ENCODE assay signal across 25 mouse cellular contexts in genomic region chr6:34906125-34906524, GRCm38 (mm10). TPM values are rescaled to one million over a fixed set of nuclear protein-coding genes. Genes with fewer than 3 reads are reported as not detected.
DNase-seq lines count a peak whose midpoint lies in the region; ATAC-seq and TF ChIP-seq lines count a peak whose summit lies in the region.
"Had no signal": no experiment of that assay in that cellular context is flagged by ENCODE, and none has a peak within 500 bp of the region (broad histone marks: within the 10 kb centered on the region; RNA-seq: fewer than 3 reads in every experiment).

No protein-coding gene starts in this region.

- no peaks in the 10 kb centered on the region for H3K9me3 ChIP-seq in lung, postnatal 0 days (ENCODE audit: low read length)
- H3K9me3 ChIP-seq in liver, postnatal 0 days (ENCODE audit: low read length): no peaks in the 10 kb centered on the region
- H3K9me3 ChIP-seq: embryonic facial prominence, embryonic 13.5 days; midbrain, embryonic 10.5 days had no signal

- H3K4me2 ChIP-seq in lung, postnatal 0 days (replicated peaks; ENCODE audit: low read depth, low read length): no peak overlapping the region
- H3K4me2 ChIP-seq in liver, postnatal 0 days (ENCODE audit: low read depth, low read length): no peak overlapping the region
- H3K4me2 ChIP-seq: embryonic facial prominence, embryonic 13.5 days had no signal

- WGBS in kidney, adult 2 months: 27% methylated on average over 2 of the region's 2 CpGs
- WGBS in lung, postnatal 0 days: 44% methylated on average over 2 of the region's 2 CpGs
- 72% methylated on average over 2 of the region's 2 CpGs for WGBS in liver, postnatal 0 days (ENCODE audit: insufficient replicate concordance)

- H3K4me1 ChIP-seq in kidney, adult 2 months (ENCODE audit: control insufficient read depth, insufficient read depth, low read length): peaks cover 27% of the 10 kb centered on the region
- H3K4me1 ChIP-seq in lung, postnatal 0 days (ENCODE audit: insufficient read depth, low read depth, low read length): peaks cover 17% of the 10 kb centered on the region; the same call in 1 of the 2 replicates
- H3K4me1 ChIP-seq in bone marrow macrophage, adult 2 months (ENCODE audit: control insufficient read depth, insufficient read depth, low read length): peaks cover 57% of the 10 kb centered on the region
- peaks cover 48% of the 10 kb centered on the region for H3K4me1 ChIP-seq in liver, postnatal 0 days (ENCODE audit: insufficient read depth)

- H3K36me3 ChIP-seq in kidney, adult 2 months (ENCODE audit: control insufficient read depth, insufficient read depth, low read length): peaks cover 1% of the 10 kb centered on the region
- H3K36me3 ChIP-seq in lung, postnatal 0 days (ENCODE audit: insufficient read depth, low read length): peaks cover 7% of the 10 kb centered on the region; the same call in 1 of the 2 replicates
- H3K36me3 ChIP-seq in liver, postnatal 0 days (replicated peaks; ENCODE audit: insufficient read depth, low read length): peaks cover 62% of the 10 kb centered on the region

- TF ChIP-seq EP300 in lung, postnatal 0 days (IDR thresholded peaks at IDR 0.05): no peak
- TF ChIP-seq EP300 in liver, postnatal 0 days (IDR thresholded peaks at IDR 0.05; ENCODE audit: low read depth): no peak

- no peaks in the 10 kb centered on the region for H3K27me3 ChIP-seq in kidney, adult 2 months (replicated peaks; ENCODE audit: control insufficient read depth, insufficient read depth, low read length)
- no peaks in the 10 kb centered on the region for H3K27me3 ChIP-seq in lung, postnatal 0 days (replicated peaks; ENCODE audit: insufficient read depth, low read length)
- no peaks in the 10 kb centered on the region for H3K27me3 ChIP-seq in liver, postnatal 0 days (ENCODE audit: insufficient read depth, low read length)
- H3K27me3 ChIP-seq: embryonic facial prominence, embryonic 13.5 days had no signal

- ATAC-seq in lung, postnatal 0 days: no peak
- ATAC-seq in liver, postnatal 0 days: no peak
- ATAC-seq in erythroblast, adult 5-6 weeks (replicated peaks; ENCODE audit: low FRiP score, poor library complexity, severe bottlenecking): no peak
- ATAC-seq: activated CD4-positive, CD25-positive, alpha-beta regulatory T cell, adult 4 months; forebrain, postnatal 0 days had no signal

- no peak for DNase-seq in kidney, adult 2 months
- DNase-seq in kidney, adult 8-10 months: no peak
- peak; percentile 35 for DNase-seq in lung, postnatal 0 days (ENCODE audit: low spot score)
- no peak for DNase-seq in lung, postnatal 14 days
- DNase-seq in liver, postnatal 0 days: no peak
- no peak for DNase-seq in cerebellum, adult 18-20 months
- DNase-seq: cerebellum, adult 11 months; cerebellum, postnatal 14 days; forebrain, postnatal 0 days; gastrocnemius, postnatal 14 days; left cerebral cortex, postnatal 4 days; spleen, adult 18-20 months had no signal

- no peak overlapping the region for H3K9ac ChIP-seq in lung, postnatal 0 days (replicated peaks; ENCODE audit: low read depth)
- no peak overlapping the region for H3K9ac ChIP-seq in liver, postnatal 0 days (replicated peaks)
- H3K9ac ChIP-seq: embryonic facial prominence, embryonic 13.5 days; forebrain, postnatal 0 days had no signal

- no peak overlapping the region for H3K4me3 ChIP-seq in kidney, adult 2 months (ENCODE audit: insufficient read depth, low read depth, low read length)
- H3K4me3 ChIP-seq in lung, postnatal 0 days (ENCODE audit: low read depth, low read length): no peak overlapping the region
- peak overlapping the region; percentile 34 for H3K4me3 ChIP-seq in bone marrow macrophage, adult 2 months (ENCODE audit: insufficient read depth, low read length)
- no peak overlapping the region for H3K4me3 ChIP-seq in liver, postnatal 0 days (ENCODE audit: low read depth, low read length)
- H3K4me3 ChIP-seq: embryonic facial prominence, embryonic 13.5 days; midbrain, embryonic 10.5 days had no signal

- TF ChIP-seq CTCF in kidney, adult 2 months (conservative IDR thresholded peaks at IDR 0.05; ENCODE audit: insufficient read depth, insufficient read length, low read depth, low read length): no peak; the same call in 1 of the 2 replicates
- peak; percentile 50 for TF ChIP-seq CTCF in lung, postnatal 0 days (IDR thresholded peaks at IDR 0.05)
- no peak for TF ChIP-seq CTCF in bone marrow macrophage, adult 2 months (IDR thresholded peaks at IDR 0.05; ENCODE audit: low read depth, low read length)
- TF ChIP-seq CTCF in liver, postnatal 0 days (IDR thresholded peaks at IDR 0.05; ENCODE audit: low read depth): peak; percentile 46

- no peak for TF ChIP-seq POLR2A in kidney, adult 2 months (IDR thresholded peaks at IDR 0.05; ENCODE audit: low read depth, low read length)
- TF ChIP-seq POLR2A in bone marrow macrophage, adult 2 months (IDR thresholded peaks at IDR 0.05; ENCODE audit: borderline replicate concordance, low read depth, low read length): no peak

- H3K27ac ChIP-seq in kidney, adult 2 months (ENCODE audit: insufficient read depth, low read depth, low read length): peak overlapping the region; percentile 87
- 0 out of 2 replicates have a peak overlapping the region, but pooled peaks have one; percentile 9 for H3K27ac ChIP-seq in lung, postnatal 0 days (ENCODE audit: low read length)
- peak overlapping the region; percentile 97 for H3K27ac ChIP-seq in bone marrow macrophage, adult 2 months (ENCODE audit: insufficient read depth, low read depth, low read length)
- no peak overlapping the region for H3K27ac ChIP-seq in liver, postnatal 0 days (ENCODE audit: low read depth)
- H3K27ac ChIP-seq: embryonic facial prominence, embryonic 13.5 days; midbrain, embryonic 10.5 days had no signal

RNA-seq across cellular contexts. Expression of gene Wdr91, which starts 4.6 kb away (rescaled TPM):
- 56.0 and 60.5 TPM in 2 replicates for polyA plus RNA-seq in kidney, adult 2 months (2012; rRNA removed)
- 19.9 and 21.1 TPM in 2 replicates for polyA plus RNA-seq in lung, postnatal 0 days (2015; fragmentation: Nextera tagmentation; extraction: Ambion mirVana)
- polyA plus RNA-seq in bone marrow macrophage, adult 2 months (2012; ENCODE audit: insufficient read depth, insufficient read length, missing spikeins): 85.3 and 90.3 TPM in 2 replicates
- 5.5 and 5.7 TPM in 2 replicates for polyA plus RNA-seq in liver, postnatal 0 days (2015; fragmentation: Nextera tagmentation; extraction: Ambion mirVana)
- total RNA-seq in erythroblast, adult 5-6 weeks (2015; ENCODE audit: low replicate concordance): 35.7 and 37.4 TPM in 2 replicates
- 53.2 and 72.1 TPM in 2 replicates for total RNA-seq in erythroblast, adult 5-6 weeks (2017; ENCODE audit: low replicate concordance)

RNA-seq across cellular contexts. Expression of gene Stra8, which starts 13.8 kb away (rescaled TPM):
- not detected in 2 replicates for polyA plus RNA-seq in kidney, adult 2 months (2012; rRNA removed)
- 0.10 TPM in 1 of 2 replicates, not detected in the other for polyA plus RNA-seq in lung, postnatal 0 days (2015; fragmentation: Nextera tagmentation; extraction: Ambion mirVana)
- polyA plus RNA-seq in bone marrow macrophage, adult 2 months (2012; ENCODE audit: insufficient read depth, insufficient read length, missing spikeins): not detected in 2 replicates
- not detected in 2 replicates for polyA plus RNA-seq in liver, postnatal 0 days (2015; fragmentation: Nextera tagmentation; extraction: Ambion mirVana)
- total RNA-seq in erythroblast, adult 5-6 weeks (2015; ENCODE audit: low replicate concordance): not detected in 2 replicates
- total RNA-seq in erythroblast, adult 5-6 weeks (2017; ENCODE audit: low replicate concordance): not detected in 2 replicates
- total RNA-seq: adrenal gland, postnatal 10 days; forebrain, postnatal 0 days; gastrocnemius, postnatal 14 days; heart, adult 18-20 months; layer of hippocampus, adult 8-10 months; left cerebral cortex, postnatal 4 days had no signal
- polyA plus RNA-seq: brain, embryonic 14.5 days; embryonic facial prominence, embryonic 13.5 days; forebrain, postnatal 0 days; heart, embryonic 14.5 days; hindbrain, embryonic 11.5 days; kidney, embryonic 16.5 days; midbrain, embryonic 10.5 days; neural tube, embryonic 14.5 days had no signal

RNA-seq across cellular contexts. Expression of gene Cyren, which starts 28.3 kb away (rescaled TPM):
- 6.4 and 6.7 TPM in 2 replicates for polyA plus RNA-seq in kidney, adult 2 months (2012; rRNA removed)
- 12.6 and 13.8 TPM in 2 replicates for polyA plus RNA-seq in lung, postnatal 0 days (2015; fragmentation: Nextera tagmentation; extraction: Ambion mirVana)
- polyA plus RNA-seq in bone marrow macrophage, adult 2 months (2012; ENCODE audit: insufficient read depth, insufficient read length, missing spikeins): 10.6 and 11.6 TPM in 2 replicates
- 4.5 and 4.9 TPM in 2 replicates for polyA plus RNA-seq in liver, postnatal 0 days (2015; fragmentation: Nextera tagmentation; extraction: Ambion mirVana)
- total RNA-seq in erythroblast, adult 5-6 weeks (2015; ENCODE audit: low replicate concordance): 4.0 and 8.1 TPM in 2 replicates
- total RNA-seq in erythroblast, adult 5-6 weeks (2017; ENCODE audit: low replicate concordance): 5.8 and 9.8 TPM in 2 replicates

RNA-seq across cellular contexts. Expression of gene Tmem140, which starts 43.2 kb away (rescaled TPM):
- 37.5 and 43.8 TPM in 2 replicates for polyA plus RNA-seq in kidney, adult 2 months (2012; rRNA removed)
- polyA plus RNA-seq in lung, postnatal 0 days (2015; fragmentation: Nextera tagmentation; extraction: Ambion mirVana): 30.6 and 34.9 TPM in 2 replicates
- 74.9 and 86.3 TPM in 2 replicates for polyA plus RNA-seq in bone marrow macrophage, adult 2 months (2012; ENCODE audit: insufficient read depth, insufficient read length, missing spikeins)
- polyA plus RNA-seq in liver, postnatal 0 days (2015; fragmentation: Nextera tagmentation; extraction: Ambion mirVana): 12.6 and 17.0 TPM in 2 replicates
- total RNA-seq in erythroblast, adult 5-6 weeks (2015; ENCODE audit: low replicate concordance): 45.5 and 64.6 TPM in 2 replicates
- 56.7 and 80.9 TPM in 2 replicates for total RNA-seq in erythroblast, adult 5-6 weeks (2017; ENCODE audit: low replicate concordance)

Comparison
In these comparisons a context has a peak if more than half of its experiments do, and no peak if none do; other contexts are left out.
1. CTCF ChIP-seq: peak in lung, postnatal 0 days (single experiment) and liver, postnatal 0 days (single experiment); none in kidney, adult 2 months (single experiment) and bone marrow macrophage, adult 2 months (single experiment).